Mouse (Mus musculus) cerebellum, postnatal 25 days (tissue): ENCODE measurements at regions not wholly inside any gene's neighbourhood (a gene's known extent, or its start where the extent isn't known, plus 50 kb on each side); places are given as distances from the start of the nearest gene placed in this dataset.
"Not testable (repeated sequence)": the region's sequence is repeated elsewhere in the genome, so short reads cannot be mapped to it uniquely, and the experiment has no call there.

ENCODE experiments used
- DNase-seq, 2 experiments: peaks; one replicate each; pipeline ENCODE4 v3.0.0; 2021; ENCODE audit warnings: mixed read lengths in 2 of 2

GRCm38 (mm10) chr4:28064935-28065334 is 748.0 kb upstream of the Epha7 start:
- no peak for DNase-seq

- no peak for DNase-seq
Observed at GRCm38 (mm10) chr4:28065828-28066227, 747.1 kb upstream of the Epha7 start.

GRCm38 (mm10) chr4:28079030-28079429 is 733.9 kb upstream of the Epha7 start:
- DNase-seq, result no peak

GRCm38 (mm10) chr4:28092854-28093253 is 720.1 kb upstream of the Epha7 start:
- no peak for DNase-seq

GRCm38 (mm10) chr4:28143165-28143564 is 669.8 kb upstream of the Epha7 start:
- DNase-seq, result peak; percentile 13 to 25

- no peak for DNase-seq
Observed at GRCm38 (mm10) chr4:28155116-28155515, 657.8 kb upstream of the Epha7 start.

GRCm38 (mm10) chr4:28176771-28177170 is 636.2 kb upstream of the Epha7 start:
- peak in 1 of 2 experiments; percentile 5 for DNase-seq

GRCm38 (mm10) chr4:28190861-28191260 is 622.1 kb upstream of the Epha7 start:
- no peak for DNase-seq

- DNase-seq, result no peak
Observed at GRCm38 (mm10) chr4:28227594-28228208, 585.2 kb upstream of the Epha7 start.

GRCm38 (mm10) chr4:28235516-28235915 is 577.4 kb upstream of the Epha7 start:
- DNase-seq, result not testable (repeated sequence)

- peak; percentile 13 to 29 for DNase-seq
Observed at GRCm38 (mm10) chr4:28242272-28242671, 570.7 kb upstream of the Epha7 start.
